Mouse (Mus musculus): ENCODE data around the gene Gng7.
A peak's percentile ranks its signal among the peaks of the same experiment; 100 is the strongest.

Gng7 gene

DNA sequence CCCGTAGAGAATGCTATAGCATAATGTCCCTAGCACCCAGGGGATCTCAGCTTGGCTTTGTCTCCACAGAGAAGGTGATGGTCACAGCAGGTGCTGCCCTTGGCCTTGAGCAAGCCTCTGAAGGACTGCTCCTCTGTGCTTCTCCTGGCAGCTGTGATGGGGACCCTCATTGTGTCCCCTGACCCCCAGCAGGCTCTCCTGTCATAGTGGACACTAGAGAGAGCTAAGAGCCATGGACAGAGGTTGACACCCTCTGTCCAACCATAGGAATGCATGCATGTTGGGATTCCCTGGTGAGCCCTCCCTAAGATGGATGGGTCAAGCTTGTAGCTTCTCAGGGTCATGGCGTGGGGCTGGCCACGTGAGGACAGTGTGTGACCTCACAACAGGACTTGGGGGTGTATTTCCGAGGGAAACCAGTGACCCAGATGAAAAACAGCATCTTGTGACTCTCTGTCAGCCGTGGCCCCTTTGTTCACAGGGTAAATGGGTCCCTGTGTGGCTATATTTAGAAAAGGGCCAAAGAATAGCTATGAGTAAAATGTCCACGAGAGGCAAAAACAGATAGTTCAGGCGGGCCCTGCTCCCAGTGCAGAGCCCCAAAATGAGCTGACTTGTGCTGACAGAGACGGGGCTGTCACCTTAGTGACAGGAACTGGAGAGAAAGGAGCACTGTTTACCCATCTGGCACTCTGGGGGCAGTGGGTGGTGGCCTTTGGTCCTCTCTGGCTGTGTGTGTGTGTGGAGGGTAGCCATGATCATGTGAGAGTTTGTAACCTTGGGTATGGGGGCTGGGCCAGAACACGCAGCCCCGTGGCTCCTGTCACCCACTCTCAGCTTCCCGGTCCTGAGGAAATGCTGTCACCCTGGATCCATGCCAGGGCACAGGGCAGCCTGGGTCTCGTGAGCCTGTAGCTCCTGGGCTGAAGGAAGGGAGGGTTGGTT lies 51.4 kb downstream of the Gng7 start:
- peak; percentile 69 for DNase-seq

DNA sequence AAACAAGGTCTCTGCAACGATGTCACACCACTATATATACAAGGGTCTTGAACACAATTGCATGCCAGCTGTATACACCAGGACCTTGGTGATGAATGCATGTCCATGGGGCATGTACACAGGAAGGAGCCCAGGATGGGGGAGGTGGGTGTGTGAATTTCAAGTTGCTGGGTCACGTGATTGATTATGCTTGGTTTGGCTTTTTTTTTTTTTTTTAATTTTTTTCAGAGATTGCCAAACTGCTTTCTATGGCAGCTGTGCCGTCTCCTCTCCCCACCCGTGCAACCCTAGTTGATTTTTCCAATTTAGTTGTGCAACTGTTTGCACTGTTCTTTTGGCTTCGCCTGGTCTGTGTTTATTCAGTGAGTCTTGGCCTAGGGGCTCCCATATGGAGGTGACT lies 52.2 kb downstream of the Gng7 start:
- peak; percentile 36 for DNase-seq

DNA sequence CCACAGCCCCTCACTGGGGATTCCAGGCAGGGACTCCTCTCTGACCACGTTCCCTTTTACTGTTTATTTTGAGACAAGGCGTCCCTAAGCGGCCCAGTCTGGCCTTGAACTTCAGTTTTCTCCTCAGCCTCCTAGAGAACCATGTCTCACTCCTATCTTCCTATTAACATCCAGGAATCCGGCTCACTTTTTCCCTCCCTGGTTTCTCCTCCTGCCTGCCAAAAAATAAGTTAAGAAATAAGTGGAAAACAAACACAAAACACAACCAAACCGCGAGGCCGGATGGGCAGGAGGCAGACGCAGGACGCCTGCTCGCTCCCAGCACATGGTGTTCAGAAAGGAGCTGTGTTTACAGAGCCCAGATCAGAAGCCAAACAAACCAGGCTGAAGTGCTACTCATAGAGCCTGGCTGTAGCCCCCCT lies 52.7 kb downstream of the Gng7 start:
- DNase-seq: no peak

DNA sequence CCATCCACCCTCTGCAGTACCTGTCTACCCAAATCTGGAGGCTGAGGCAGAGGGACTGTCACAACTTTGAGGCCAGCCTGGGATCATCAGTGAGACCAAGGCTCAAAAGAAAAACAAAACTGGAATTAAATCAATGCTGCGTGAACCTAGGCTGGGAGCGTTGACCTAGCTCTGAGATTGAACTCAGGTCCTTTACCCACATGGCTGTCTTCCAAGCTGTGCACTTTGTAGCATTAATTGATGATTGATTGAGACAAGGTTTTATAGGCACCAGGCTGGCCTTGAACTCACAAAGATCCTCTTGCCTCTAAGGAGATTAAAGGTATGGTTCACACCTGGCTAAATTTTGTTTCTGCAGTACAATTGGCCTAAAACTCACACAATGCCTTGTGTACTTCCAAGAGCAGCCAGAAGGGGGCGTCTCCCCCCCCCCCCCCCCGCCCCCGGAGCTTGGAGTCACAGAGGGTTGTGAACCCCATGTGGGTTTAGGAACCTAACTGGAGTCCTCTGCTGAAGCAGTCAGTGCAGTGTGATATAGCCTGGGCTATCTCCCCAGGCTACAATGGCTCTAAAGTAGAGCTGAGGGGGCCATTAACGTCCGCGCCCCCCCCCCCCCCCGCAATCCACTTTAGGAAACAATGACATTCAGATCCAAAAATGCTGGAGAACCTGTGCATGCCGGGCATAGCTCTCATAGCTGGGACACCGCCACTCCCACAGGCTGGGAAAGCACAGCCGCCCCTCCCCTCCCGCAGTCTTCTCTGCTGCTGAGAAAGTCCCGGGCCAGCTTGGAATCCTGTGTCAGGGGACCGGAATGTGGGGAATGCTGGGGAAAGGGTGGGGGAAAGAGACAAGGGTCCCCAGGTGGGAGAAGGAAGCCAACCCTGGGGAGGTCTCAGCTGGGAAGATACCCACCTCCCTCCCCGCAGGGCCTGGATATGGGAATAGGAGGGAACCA lies 53.9 kb downstream of the Gng7 start:
- no peak for DNase-seq

DNA sequence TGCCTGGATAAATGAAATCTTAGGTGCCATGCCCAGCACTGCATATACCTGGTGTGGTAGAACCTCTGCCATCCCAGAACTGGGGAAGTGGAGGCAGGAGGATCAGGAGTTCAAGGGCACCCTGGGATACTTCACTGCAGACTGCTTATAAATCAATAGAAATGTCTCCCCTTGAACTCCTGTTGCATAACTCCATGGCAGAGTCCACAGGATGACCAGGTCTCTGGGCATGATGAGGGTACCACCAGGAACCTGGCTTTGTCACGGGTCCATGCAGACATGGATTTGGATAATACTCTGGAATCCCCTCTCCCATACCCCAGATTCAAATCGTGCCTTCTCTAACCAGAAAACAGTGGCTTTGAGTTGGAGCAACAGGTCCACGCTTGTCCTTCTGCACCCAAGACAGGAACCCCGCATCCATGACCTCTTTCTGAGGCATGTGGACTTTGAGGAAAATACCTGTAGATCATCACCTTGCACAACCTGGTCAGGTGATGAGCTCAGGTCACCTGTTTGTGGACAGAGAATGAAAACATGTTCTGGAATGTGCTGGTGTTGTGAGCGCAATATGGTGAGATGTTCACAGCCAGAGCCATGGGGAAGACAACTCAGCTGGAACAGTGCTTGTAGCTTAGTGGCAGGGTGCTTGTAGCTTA lies 55.6 kb downstream of the Gng7 start:
- no peak for DNase-seq

DNA sequence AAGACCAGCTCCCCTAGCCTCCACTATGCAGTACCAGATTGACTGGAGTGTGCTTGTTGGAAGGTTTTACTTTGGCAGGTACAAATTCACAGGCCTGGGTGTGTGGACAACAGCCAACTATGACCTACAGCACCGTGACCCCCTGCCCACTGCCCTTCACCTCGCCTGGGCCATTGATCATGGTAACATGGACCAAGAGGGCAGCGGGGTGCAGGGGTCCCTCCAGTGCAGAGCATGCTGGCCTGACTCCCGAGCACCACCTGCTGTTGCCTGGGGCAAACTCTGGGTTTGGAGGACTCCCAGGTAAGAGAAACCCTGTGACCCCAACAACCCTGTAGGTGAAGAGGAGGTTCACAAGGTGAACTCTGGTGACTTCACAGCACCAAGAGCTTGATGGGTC lies 57.0 kb downstream of the Gng7 start:
- DNase-seq: no peak

DNA sequence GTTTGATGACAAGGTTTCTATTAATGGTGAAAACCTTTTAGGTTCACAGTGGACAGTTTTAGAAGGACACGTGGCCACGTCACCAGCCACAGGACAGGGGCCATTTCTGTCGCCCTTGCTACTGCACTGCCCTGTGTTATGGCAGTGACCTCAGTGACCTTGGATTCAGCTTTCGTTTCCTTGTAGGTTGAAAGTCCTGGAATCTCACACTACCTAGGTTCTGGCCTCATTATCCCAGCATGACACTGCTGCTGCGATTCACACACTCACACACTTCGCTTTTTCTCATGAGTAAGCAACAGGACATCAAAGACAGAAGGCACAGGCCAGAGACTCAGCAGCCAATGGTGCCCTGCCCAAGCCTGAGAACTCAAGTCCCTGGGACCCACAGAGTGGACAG lies 57.8 kb downstream of the Gng7 start:
- DNase-seq: no peak

DNA sequence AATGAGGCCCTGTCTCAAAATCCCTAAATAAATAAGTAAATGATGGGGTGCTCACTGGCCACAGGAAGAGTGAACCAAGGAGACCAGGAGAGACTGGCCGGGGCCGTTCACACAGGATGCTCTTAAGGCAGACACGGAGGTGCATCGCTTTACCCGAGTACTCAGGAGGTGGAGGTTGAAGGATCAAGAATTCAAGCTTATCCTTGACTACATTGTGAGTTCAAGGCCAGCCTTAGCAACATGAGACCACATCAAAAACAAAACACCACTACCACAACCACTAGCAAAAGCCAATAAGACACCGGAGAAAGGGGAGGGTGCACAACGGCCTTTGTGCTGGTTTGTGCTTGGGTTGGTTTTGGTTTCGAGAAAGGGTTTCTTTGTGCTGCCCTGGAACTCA lies 58.4 kb downstream of the Gng7 start:
- no peak for DNase-seq

DNA sequence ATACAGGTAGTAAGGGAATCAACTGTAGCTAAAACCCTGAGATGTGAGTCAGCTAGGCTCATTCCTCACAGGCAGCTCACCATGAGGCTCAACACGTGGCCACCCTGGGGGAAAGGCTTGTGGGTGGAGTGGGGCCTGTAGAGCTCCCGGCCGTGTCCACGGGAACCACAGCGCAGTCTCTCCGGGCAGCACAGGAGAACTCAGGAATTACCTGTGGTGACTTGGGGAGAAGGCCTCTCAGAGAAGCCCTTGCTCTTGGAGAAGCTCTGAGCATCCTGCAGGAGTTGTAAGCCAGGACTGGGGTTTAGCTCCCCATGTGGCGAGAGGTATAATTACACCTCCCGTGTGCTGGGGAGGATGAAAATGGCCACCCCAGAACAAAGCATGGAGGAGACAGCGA lies 59.2 kb downstream of the Gng7 start:
- peak; percentile 40 for DNase-seq

DNA sequence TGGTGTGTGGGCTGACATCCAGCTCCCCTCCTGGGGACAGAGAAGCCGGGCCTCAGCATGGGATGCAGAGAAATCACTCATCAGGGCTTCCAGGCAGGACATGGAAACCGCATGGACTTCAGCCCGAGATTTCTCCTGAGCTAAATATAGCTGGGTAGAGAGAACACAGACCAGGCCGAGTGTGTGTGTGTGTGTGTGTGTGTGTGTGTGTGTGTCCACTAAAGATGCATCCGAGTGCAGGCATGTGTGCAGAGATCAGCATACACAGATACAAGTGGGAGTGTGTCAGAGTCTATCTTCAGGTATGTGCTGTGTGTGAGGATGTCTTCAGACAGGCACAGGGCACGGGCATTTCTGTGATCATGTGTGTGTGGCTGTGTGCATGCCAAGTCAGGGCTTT lies 59.9 kb downstream of the Gng7 start:
- DNase-seq: no peak

DNA sequence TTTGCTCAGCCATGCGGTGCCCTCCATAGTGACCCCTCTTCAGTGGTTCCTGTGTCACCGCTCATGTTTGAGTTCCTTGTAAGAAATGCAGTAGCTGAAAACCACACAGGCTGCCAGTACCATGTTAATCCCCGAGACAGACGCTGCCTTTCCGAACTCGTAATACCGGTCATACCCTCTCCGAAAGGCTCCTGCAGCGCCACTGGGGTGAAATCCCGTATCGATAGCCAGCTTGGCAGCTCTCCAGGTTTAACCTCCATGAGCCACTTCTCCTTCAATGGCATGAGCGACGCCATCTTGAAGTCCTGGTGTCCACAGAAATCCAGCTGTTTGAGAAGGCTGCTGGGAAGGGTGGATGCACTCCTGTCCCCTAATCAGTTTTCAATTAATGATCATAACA lies 60.3 kb downstream of the Gng7 start:
- no peak for DNase-seq

DNA sequence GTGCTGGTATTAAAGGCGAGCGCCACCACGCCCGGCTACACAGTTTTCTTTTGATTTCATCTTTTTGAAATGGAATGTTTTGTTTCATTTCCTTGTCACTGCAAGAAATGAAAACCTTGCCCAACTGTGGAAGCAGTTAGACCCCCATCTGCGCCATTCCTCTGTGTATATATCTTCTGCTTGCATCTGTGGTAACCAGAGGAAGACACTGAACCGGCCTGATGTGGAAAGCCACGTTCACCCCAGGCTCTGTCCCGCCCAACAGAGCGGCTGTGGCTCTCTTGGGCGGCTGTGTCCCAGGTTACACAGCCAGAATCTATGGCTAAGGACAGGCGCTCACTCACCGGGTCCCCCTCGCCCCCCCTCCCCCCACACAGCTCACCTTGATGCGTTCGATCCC lies 62.3 kb downstream of the Gng7 start:
- no peak for DNase-seq

DNA sequence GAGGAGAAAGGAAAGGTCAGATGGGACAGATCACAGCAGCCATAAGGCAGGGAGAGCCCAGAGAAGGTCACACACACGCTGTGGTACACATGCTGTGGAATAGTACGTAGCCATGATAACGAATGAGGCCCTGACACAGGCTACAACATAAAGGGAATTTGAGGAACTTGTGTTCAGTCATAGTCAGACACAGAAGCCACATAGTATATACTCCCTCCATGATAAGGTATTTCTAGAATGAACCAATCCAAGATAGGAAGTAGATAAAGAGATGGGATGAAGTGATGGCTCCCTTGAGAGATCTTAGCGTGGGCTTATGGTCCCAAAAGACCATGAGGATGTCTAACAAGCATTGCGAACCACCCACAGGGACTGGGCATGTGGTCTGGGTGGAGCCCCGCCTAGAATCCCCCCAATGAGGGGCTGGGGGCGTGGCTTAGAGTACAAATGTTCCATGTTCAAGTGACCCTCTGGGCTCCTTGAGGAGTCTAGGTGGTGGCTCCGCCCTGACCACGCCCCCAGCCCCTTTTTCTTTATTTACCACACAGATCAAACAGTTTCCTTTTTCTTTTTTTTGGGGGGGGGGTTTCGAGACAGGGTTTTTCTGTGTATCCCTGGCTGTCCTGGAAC lies 62.9 kb downstream of the Gng7 start:
- no peak for DNase-seq

DNA sequence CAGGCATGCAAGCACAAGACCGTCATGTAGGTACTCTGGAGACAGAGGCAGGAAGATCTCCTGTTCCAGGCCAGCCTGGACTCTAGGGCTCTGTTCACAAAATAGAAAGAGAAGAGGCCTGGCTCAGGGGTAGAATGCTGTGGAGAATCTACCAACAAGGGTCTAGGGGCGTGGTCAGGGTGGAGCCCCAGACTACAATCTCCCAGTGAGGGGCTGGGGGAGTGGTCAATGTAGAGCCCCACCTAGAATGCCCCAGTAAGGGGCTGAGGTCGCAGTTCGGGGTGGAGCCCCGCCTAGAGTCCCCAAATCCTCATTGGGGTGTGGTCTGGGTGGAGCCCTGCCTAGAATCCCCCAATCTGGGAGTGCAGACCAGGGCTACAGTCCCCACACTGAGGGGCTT lies 64.4 kb downstream of the Gng7 start:
- DNase-seq: no peak

DNA sequence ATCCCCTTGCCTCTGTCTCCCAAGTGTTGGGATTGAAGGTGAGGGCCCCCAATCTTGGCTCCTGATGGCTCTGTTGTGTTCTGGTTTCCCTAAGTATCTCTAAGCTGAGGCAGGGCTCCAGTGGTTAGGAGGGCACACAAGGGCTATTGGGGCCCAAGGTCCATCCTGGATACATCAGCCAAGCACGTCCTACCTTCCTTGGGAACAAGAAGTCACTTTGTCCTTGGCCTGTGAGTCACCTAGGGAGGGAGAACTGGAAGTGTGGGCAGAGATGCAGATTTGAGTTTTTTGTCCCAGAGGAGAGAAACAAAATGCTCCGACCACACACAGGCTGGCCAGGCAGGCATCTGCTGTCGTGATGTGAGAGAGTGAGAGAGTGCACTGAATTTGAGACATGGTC lies 65.7 kb downstream of the Gng7 start:
- no peak for DNase-seq

DNA sequence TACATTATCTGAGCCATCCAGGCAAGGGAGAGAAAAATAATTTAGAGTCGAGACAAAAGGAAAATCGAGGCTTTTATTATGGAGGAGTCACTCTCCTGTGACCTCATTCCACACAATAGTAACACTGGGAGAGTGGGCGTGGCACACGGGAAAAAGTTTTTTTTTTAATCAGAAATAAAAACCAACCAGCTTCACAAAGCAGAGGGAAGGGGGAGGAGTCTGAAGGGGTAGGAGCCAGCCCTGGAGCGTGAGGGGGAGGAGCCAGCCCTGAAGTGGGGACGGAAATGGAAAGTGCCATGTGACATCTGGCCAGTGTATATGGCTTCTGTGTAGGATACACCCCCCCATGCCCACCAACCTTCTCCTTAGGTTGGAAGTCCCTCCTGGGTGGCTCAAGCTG lies 66.2 kb downstream of the Gng7 start:
- DNase-seq: no peak

DNA sequence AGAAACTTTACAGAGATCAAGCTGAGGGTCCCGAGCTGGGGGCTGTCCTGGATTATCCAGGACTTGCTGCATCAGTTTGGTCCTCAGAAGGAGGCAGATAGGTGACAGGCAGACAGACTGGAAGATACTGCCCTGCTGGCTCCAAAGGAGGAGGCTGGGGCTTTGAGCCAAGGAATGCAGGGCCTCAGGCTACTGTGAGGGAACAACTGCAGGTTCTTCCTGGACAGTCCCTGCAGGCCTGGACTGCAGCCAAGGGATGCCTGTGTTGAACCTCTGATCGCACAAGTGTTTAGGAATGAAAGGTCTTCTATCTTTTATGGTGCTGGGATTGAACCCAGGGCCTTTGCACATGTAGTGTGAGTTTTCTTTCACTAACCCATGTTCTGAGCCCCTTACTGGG lies 66.9 kb downstream of the Gng7 start:
- DNase-seq: no peak

DNA sequence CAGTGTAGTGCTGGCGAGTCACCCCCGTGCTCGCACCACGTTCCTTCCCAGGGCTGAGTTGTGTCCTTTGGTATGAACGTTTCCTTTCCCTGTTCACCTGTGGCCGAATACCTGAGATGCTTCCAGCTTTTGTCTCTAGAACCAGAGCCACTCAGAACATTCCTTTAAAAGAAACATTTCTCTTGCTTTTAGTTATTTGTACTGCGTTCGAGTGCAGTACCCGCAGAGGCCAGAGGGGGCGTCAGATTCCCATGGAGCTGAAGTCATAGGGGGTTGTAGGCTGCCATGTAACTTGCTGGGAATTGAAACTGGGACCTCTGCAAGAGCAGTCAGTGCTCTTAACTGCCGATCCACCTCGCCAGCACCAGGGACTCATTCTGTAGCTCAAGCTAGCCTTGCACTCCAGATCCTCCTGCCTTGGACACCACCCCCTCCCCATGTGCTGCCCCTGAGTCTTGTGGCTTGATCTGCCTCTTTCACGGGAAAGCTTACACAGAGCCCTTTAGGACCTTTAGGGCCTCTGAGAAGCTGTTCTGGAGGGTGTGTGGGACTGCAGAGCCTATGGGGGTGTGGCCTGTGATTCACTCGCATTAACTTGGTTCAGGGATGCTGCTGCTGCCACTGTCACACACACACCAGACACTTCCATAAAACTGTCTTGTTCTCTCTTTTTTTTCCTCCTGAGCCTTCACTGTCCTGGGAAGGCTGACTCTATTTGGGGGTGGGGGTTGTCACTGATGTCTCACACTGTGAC lies 67.9 kb downstream of the Gng7 start:
- no peak for DNase-seq

DNA sequence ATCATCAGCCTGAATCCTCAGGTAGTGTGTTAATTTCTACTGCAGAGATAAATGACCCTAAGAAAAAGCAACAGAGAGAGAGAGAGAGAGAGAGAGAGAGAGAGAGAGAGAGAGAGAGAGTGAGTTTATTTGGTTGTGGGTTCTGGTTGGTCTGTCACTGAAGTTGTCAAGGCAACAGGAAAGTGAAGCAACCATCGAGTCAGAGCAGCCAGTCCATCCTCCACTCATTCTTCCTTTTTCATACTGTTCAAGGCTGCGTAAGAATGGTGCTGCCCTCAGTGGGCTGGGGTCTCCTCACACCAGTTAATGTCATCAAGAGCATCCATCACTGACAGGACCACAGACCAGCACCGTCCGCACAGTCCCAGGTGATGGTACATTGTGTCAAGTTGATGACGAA lies 70.5 kb downstream of the Gng7 start:
- DNase-seq: no peak

DNA sequence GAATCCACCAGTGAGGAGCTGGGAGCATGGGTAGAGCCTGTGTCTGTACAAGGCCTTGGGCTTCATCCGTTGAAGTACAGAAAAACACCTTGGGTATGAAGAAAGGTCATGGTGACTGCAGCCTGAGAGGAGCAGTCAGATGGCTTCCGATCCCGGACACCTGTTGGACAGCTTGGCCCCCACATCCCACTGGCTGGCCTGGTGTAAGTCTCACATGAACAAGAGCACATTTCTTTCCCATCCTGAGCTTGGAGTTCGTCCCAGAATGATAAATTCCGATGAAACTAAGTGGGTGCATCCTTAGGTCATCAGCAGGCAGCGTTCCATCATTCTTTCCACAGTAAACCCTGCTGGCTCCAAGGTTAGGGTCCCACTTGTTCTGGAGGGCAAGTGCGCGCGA lies 71.0 kb downstream of the Gng7 start:
- no peak for DNase-seq

DNA sequence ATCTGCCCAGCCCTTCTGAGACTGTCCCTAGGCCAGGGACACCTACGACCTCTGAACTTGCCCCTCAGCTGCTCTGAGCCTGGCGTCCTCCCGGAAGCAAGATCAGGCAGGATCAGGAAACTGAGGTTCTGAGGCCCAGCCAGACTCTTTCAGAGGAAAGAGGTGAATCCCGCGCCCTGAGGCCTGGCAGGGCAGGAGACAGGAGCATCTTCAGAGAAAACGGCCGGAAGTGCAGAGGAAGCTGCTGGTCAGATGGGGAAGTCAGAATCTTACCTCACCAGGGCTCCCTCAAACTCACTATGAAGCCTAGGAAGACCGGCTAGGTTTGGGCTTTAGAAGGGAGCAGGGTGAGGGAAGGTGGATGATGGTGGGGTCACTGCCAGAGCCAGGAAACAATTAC lies 71.8 kb downstream of the Gng7 start:
- DNase-seq: no peak

DNA sequence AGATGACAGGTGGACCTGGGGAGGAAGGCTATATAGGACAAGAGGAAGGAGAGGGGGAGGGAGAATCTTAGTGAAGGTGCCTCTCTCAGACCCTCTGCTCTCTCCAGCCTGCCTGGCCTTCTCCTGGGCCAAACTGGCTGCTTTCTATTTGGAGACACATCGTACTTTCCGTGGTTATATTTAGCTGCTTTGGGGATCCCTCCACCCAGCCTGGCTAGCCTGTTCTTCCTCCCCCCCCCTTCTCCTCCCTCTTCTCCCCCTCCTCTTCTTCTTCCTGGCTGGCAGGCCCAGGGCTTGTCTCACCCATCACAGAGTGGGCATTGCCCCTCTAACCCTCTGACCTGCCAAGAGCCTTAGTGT lies 73.8 kb downstream of the Gng7 start:
- DNase-seq: no peak

Measured in layer of hippocampus, adult 9-11 months (tissue).